Mouse (Mus musculus) MEL (cell line): ENCODE data around the gene Fam32a. TPM values are rescaled to one million over a fixed set of nuclear protein-coding genes. Genes with fewer than 3 reads are reported as not detected.

Source experiments
- DNase-seq: peaks from one replicate; pipeline ENCODE4 v3.0.0; 2011; ENCODE audit warnings: low read depth, low spot score
- H3K27ac ChIP-seq: 2 replicates; pipeline ENCODE4 v1.5.1; 2012; ENCODE audit warnings: low read depth, mild to moderate bottlenecking, control low read depth, low read length, moderate library complexity; ENCODE audit not compliant: control insufficient read depth
- H3K27me3 ChIP-seq, 2 experiments: fragments of 150-350 bp in 1 of 2; sonication (generic) in 1 of 2; 2 replicates each; pipeline ENCODE4 v1.6.1; 2012; ENCODE audit warnings: low read length in 2 of 2, mild to moderate bottlenecking in 2 of 2, improper control_type of control experiment in 1 of 2, moderate library complexity in 1 of 2; ENCODE audit not compliant: insufficient read depth in 2 of 2, control insufficient read depth in 1 of 2
- H3K36me3 ChIP-seq, 2 experiments: 2 replicates each; pipeline ENCODE4 v1.6.1; 2012 to 2014; ENCODE audit warnings: low read length in 2 of 2, improper control_type of control experiment in 1 of 2, inconsistent platforms in 1 of 2, mild to moderate bottlenecking in 1 of 2; ENCODE audit not compliant: insufficient read depth in 2 of 2, control insufficient read depth in 1 of 2
- H3K4me1 ChIP-seq, 2 experiments: fragments of 150-350 bp in 1 of 2; sonication (generic) in 1 of 2; 2 replicates each; pipeline ENCODE4 v1.6.1; 2012; ENCODE audit warnings: low read length in 2 of 2, improper control_type of control experiment in 1 of 2, mild to moderate bottlenecking in 1 of 2; ENCODE audit not compliant: insufficient read depth in 2 of 2, control insufficient read depth in 1 of 2
- H3K4me3 ChIP-seq, 2 experiments: fragments of 150-350 bp in 1 of 2; sonication (generic) in 1 of 2; 2 replicates each; pipeline ENCODE4 v1.5.1; 2012; ENCODE audit warnings: low read depth in 2 of 2, low read length in 2 of 2, mild to moderate bottlenecking in 2 of 2, moderate library complexity in 2 of 2, control low read depth in 1 of 2, improper control_type of control experiment in 1 of 2; ENCODE audit not compliant: control insufficient read depth in 1 of 2, insufficient read depth in 1 of 2
- H3K79me2 ChIP-seq: 2 replicates; pipeline ENCODE4 v1.6.1; 2012; ENCODE audit warnings: mild to moderate bottlenecking, low read length, moderate library complexity; ENCODE audit not compliant: control insufficient read depth, poor library complexity, insufficient read depth
- H3K9ac ChIP-seq: 2 replicates; pipeline ENCODE4 v1.6.1; 2012; ENCODE audit warnings: low read depth, mild to moderate bottlenecking, control low read depth, low read length, moderate library complexity; ENCODE audit not compliant: control insufficient read depth, poor library complexity, severe bottlenecking
- H3K9me3 ChIP-seq: fragments of 150-350 bp; sonication (generic); replicated peaks from 2 replicates; pipeline ENCODE4 v1.6.1; 2012; ENCODE audit warnings: mild to moderate bottlenecking, low read length, improper control_type of control experiment, moderate library complexity; ENCODE audit not compliant: insufficient read depth
- CTCF ChIP-seq, 3 experiments: IDR thresholded peaks in 2 of 3; conservative IDR thresholded peaks in 1 of 3; 2 replicates each; pipeline ENCODE4 v1.5.1; 2011 to 2012; ENCODE audit warnings: low read length in 3 of 3, low read depth in 2 of 3, mild to moderate bottlenecking in 2 of 3, improper control_type of control experiment in 1 of 3, inconsistent platforms in 1 of 3, mixed read lengths in 1 of 3, moderate library complexity in 1 of 3; ENCODE audit not compliant: control insufficient read depth in 1 of 3, insufficient read depth in 1 of 3, poor library complexity in 1 of 3, severe bottlenecking in 1 of 3
- JUND ChIP-seq: IDR thresholded peaks from 2 replicates; pipeline ENCODE4 v1.6.1; 2011; ENCODE audit warnings: low read depth, mild to moderate bottlenecking, improper control_type of control experiment, low read length
- MEF2A ChIP-seq: IDR thresholded peaks from 2 replicates; pipeline ENCODE4 v1.6.1; 2014; ENCODE audit warnings: low read depth, mild to moderate bottlenecking, inconsistent platforms, low read length, improper control_type of control experiment; ENCODE audit not compliant: poor library complexity, insufficient replicate concordance, severe bottlenecking; ENCODE audit errors: extremely low read depth
- MXI1 ChIP-seq: IDR thresholded peaks from 2 replicates; pipeline ENCODE4 v1.6.1; 2011; ENCODE audit warnings: mild to moderate bottlenecking, low read depth, low read length, improper control_type of control experiment
- MYC ChIP-seq: IDR thresholded peaks from 2 replicates; pipeline ENCODE4 v1.6.1; 2011; ENCODE audit warnings: low read depth, mild to moderate bottlenecking, low read length, improper control_type of control experiment, moderate library complexity
- POLR2A ChIP-seq, 2 experiments: IDR thresholded peaks; 2 replicates each; pipeline ENCODE4 v1.6.1; 2011 to 2012; ENCODE audit warnings: low read length in 2 of 2, mild to moderate bottlenecking in 2 of 2, control low read depth in 1 of 2, improper control_type of control experiment in 1 of 2, low read depth in 1 of 2, moderate library complexity in 1 of 2; ENCODE audit not compliant: control insufficient read depth in 1 of 2, insufficient read depth in 1 of 2, poor library complexity in 1 of 2
- RAD21 ChIP-seq: IDR thresholded peaks from 2 replicates; pipeline ENCODE4 v1.6.1; 2011; ENCODE audit warnings: mild to moderate bottlenecking, low read depth, low read length, improper control_type of control experiment
- SMC3 ChIP-seq: IDR thresholded peaks from 2 replicates; pipeline ENCODE4 v1.6.1; 2011; ENCODE audit warnings: low read depth, low read length, improper control_type of control experiment
- TAL1 ChIP-seq: IDR thresholded peaks from 2 replicates; pipeline ENCODE4 v1.6.1; 2012; ENCODE audit warnings: mild to moderate bottlenecking, inconsistent platforms, low read length, moderate library complexity, mixed read lengths
- TBP ChIP-seq: IDR thresholded peaks from 2 replicates; pipeline ENCODE4 v1.8.0; 2011; ENCODE audit warnings: low read depth, low read length, improper control_type of control experiment
- USF1 ChIP-seq: IDR thresholded peaks from 2 replicates; pipeline ENCODE4 v1.6.1; 2014; ENCODE audit warnings: low read depth, mild to moderate bottlenecking, inconsistent platforms, low read length, improper control_type of control experiment, moderate library complexity
- ZC3H11A ChIP-seq: IDR thresholded peaks from 2 replicates; pipeline ENCODE4 v1.6.1; 2012; ENCODE audit warnings: low read depth, mild to moderate bottlenecking, inconsistent platforms, low read length, improper control_type of control experiment
- ZNF384 ChIP-seq: IDR thresholded peaks from 2 replicates; pipeline ENCODE4 v1.6.1; 2012; ENCODE audit warnings: low read depth, mild to moderate bottlenecking, inconsistent platforms, low read length, improper control_type of control experiment
- polyA plus RNA-seq, 2 experiments: library from polyadenylated mRNA; stranded (reverse) in 1 of 2; unstranded in 1 of 2; fragments of >175 nt in 1 of 2; fragments of >200 nt in 1 of 2; gene quantifications; 2 replicates each; pipeline versions ENCODE4 v1.2.1 to v1.2.4; 2012; ENCODE audit warnings: low replicate concordance in 2 of 2, low read depth in 1 of 2; ENCODE audit not compliant: insufficient read length in 2 of 2, insufficient read depth in 1 of 2, missing spikeins in 1 of 2
- total RNA-seq: library from RNA; depleted of rRNA; stranded (reverse); fragments of 300-350 nt; gene quantifications from 2 replicates; pipeline ENCODE4 v1.2.3, GENCODE M21; 2012

The Fam32a gene
- total and polyA plus RNA-seq, 3 experiments, result 45.5 to 45.9 TPM; not detected in 1

- peaks cover 18% of the 10 kb centered on the region for H3K79me2 ChIP-seq
- H3K9me3 ChIP-seq, result no peaks in the 10 kb centered on the region
- peaks cover 0 to 13% of the 10 kb centered on the region in 2 experiments; a peak in 2 of 4 replicates for H3K4me1 ChIP-seq
- H3K9ac ChIP-seq, result no peak overlapping the region
- no peak for DNase-seq
- no peak overlapping the region for H3K27ac ChIP-seq
- H3K4me3 ChIP-seq, result no peak overlapping the region
- TF ChIP-seq USF1 (no peak), TBP (no peak)
- H3K36me3 ChIP-seq, result peaks cover 0 to 8% of the 10 kb centered on the region in 2 experiments; a peak in 2 of 4 replicates
- no peaks in the 10 kb centered on the region for H3K27me3 ChIP-seq
Measured at GRCm38 (mm10) chr8:72242226-72242625, 22.7 kb downstream of the Fam32a start.

- peaks cover 0 to 8% of the 10 kb centered on the region in 2 experiments; a peak in 3 of 4 replicates for H3K36me3 ChIP-seq
- H3K4me1 ChIP-seq, result peaks cover 0 to 13% of the 10 kb centered on the region in 2 experiments; a peak in 2 of 4 replicates
- no peak overlapping the region for H3K9ac ChIP-seq
- peaks cover 18% of the 10 kb centered on the region for H3K79me2 ChIP-seq
- no peaks in the 10 kb centered on the region for H3K27me3 ChIP-seq
- DNase-seq, result no peak
- H3K9me3 ChIP-seq, result no peaks in the 10 kb centered on the region
- no peak overlapping the region for H3K27ac ChIP-seq
- H3K4me3 ChIP-seq, result no peak overlapping the region
- no peak for TF ChIP-seq MEF2A
- peak; percentile 61 for TF ChIP-seq ZNF384
Measured at GRCm38 (mm10) chr8:72244610-72245009, 25.1 kb downstream of the Fam32a start.

- no peaks in the 10 kb centered on the region for H3K4me1 ChIP-seq
- no peaks in the 10 kb centered on the region for H3K36me3 ChIP-seq
Measured at GRCm38 (mm10) chr8:72257171-72257901, 37.8 kb downstream of the Fam32a start.

More at GRCm38 (mm10) chr8:72257171-72257901, 37.8 kb downstream of the Fam32a start:
- Histone ChIP-seq H3K4me3 (no peak overlapping the region), H3K9me3 (no peaks in the 10 kb centered on the region), H3K79me2 (no peaks in the 10 kb centered on the region), H3K27ac (no peak overlapping the region)
- peak; percentile 41 for DNase-seq
- TF ChIP-seq SMC3 (peak; percentile 69), MXI1 (no peak), POLR2A (IDR thresholded peaks at IDR 0.05; ENCODE audit: control insufficient read depth in 1 of 2, insufficient read depth in 1 of 2, low read depth in 1 of 2, low read length in 2 of 2, poor library complexity in 1 of 2) (no peak), JUND (no peak), CTCF (IDR thresholded peaks at IDR 0.05 in 2 of 3, conservative IDR thresholded peaks at IDR 0.05 in 1 of 3; ENCODE audit: control insufficient read depth in 1 of 3, insufficient read depth in 1 of 3, low read depth in 2 of 3, low read length in 3 of 3, poor library complexity in 1 of 3, severe bottlenecking in 1 of 3) (peak; percentile 53 to 68 (median 65)), MYC (no peak), TAL1 (no peak), RAD21 (peak; percentile 46), ZC3H11A (peak; percentile 37; the same call in 1 of the 2 replicates)
- TF ChIP-seq, all 39 proteins: peak for 4
- no peak overlapping the region for H3K9ac ChIP-seq
- no peaks in the 10 kb centered on the region for H3K27me3 ChIP-seq
